Mouse (Mus musculus): ENCODE data around the gene Mon1b. TPM values are rescaled to one million over a fixed set of nuclear protein-coding genes. Genes with fewer than 3 reads are reported as not detected.

Gene Mon1b
- polyA plus RNA-seq (2012; fragmentation: generic; extraction: Trizol), result 1 to 10 TPM; 1.1 to 5.4 TPM

DNA sequence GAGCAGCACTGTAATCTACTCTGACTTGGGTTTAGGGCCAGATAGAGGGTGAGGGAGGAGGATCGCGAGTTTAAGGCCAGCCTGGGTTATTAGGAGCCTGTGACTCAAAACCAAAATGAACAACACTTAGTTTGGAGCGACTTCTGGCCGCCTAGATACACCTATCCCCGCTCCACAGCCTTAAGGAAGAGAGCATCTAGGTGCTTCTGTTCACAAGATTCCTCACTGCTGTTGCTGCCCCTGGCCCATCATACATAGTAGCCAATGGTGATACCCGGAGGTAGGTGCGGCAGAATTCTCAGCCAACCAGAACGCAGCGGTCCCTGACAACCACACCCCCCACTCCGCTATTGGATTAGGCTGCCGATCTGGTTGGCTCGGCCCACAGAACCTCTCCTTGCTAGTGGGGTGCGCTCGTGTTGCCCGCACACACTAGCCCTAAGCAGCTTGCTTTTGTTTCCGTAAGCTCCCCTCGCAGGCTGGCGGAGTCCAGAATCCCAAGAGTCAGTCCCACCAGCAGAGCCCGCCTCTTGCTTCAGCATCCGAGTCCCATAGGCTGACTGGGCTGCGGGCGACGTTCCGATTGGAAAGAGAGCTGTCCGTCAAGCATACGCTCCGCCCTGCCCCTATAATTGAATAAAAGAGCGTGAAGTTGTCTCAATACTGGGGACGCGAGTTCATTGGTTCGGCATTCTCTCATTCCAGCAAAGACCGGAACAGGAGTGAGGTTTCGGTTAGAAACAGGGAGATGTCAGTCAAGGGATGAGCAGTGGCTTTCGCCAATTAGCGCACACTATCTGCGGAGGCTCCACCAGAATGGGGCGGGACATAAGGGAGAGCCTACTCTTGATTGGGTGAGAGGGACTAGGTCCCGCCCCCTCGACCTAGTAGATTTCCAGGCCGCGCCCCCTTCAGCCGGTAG is at the start of gene Mon1b:
Gene Mon1b, plus strand, starts transcription at position 918 of the 922 bp plus-strand sequence.

DNA sequence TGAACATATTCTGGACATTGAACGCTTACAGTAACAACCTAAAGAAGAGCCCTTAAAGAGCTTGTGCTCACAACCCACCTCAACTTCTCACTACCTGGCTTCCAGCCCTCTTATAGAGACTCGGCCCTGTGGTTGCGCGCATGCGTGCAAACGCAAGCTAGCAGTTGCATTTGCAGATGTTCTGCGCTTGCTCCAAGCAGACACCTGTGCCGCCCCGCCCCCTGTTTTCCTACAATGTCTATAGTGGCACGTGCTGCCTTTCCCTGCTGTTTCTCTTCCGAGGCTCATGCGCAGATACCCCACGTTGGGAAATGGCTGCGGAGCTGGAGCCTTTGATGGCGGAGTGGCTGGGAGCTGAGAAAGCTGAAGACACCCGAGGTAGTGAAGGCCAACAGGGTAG is 7.5 kb downstream of the Mon1b start, which contains the start of gene Syce1l:
Gene Syce1l, plus strand, starts transcription at position 288 of the 400 bp plus-strand sequence.

Other genes with a start within 250 kb of the Mon1b start
- not detected for gene Syce1l, start 7.6 kb downstream of the Mon1b start, polyA plus RNA-seq (2012; fragmentation: generic; extraction: Trizol)
- gene Adamts18, start 213.2 kb downstream of the Mon1b start, polyA plus RNA-seq (2012; fragmentation: generic; extraction: Trizol), result not detected